Mouse (Mus musculus): ENCODE results near the gene Ube2l3. TPM values are rescaled to one million over a fixed set of nuclear protein-coding genes. Genes with fewer than 3 reads are reported as not detected.
"Not testable (repeated sequence)": the region's sequence is repeated elsewhere in the genome, so short reads cannot be mapped to it uniquely, and the experiment has no call there.

The Ube2l3 gene
- total RNA-seq (2015; ENCODE audit: low replicate concordance) (110 and 161 TPM in 2 replicates), total RNA-seq (2017; ENCODE audit: low replicate concordance) (31.6 and 40.6 TPM in 2 replicates)

DNA sequence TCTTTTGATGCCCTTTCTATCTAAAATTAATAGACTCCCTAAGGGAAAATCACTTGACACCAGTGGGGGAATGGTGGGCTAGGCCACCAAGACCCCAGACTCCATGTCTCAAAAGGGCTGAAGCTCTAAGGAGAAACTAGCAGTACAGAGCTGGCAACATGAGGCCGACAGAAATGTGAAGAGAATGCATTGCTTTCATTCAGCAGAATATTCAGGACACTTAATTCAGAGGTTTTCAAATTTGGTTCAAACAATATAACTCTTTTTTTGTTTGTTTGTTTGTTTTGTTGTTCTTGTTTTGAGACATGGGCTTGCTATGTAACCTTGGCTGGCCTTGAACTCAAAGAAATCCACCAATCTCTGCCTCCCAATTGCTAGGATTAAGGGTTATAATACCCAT lies at the start of gene Ube2l3:
Gene Ube2l3 (minus strand): TSS at position 101 of the 400 bp plus-strand sequence.
- no peak for ATAC-seq (replicated peaks; ENCODE audit: low FRiP score, poor library complexity, severe bottlenecking)

DNA sequence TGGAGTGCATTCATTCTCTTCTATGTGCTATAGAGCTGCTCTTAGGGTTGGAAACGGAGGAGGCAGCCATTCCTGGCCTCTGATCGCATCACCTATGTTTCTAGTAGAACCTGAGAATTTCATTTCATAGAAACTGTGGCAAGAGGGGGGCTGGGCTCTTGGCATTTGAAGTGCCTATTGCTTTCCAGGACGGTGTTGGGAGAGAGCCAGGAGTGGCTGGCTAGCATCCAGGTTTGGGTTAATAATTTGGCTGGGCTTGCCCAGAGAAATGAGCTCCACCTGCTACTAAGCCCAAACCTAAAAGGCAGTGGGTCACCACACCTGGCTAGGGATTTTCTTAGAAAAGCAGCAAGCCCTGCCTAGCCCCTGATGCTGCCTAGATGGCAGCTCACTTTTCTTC lies 49.1 kb upstream of the Ube2l3 start:
- no peak for ATAC-seq (replicated peaks; ENCODE audit: low FRiP score, poor library complexity, severe bottlenecking)

DNA sequence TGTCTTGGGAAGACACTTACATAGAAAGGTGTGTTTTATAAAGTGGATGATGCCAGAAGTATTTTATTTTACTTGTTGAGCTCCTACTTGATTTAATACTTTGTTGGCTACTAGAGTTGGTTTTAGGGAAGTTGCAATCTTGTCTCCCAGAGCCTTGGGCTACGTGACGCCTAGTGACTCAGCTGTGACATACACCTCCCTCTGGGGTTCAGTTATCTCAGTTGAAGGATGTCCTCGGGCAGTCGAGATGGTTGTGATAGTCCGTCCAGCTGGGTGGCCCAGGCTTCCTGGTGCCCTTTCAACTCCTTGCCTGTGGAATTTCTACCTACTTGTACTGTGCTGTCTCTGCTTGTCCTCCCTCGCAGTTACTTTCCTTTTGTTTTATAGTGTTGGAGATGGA lies 46.7 kb upstream of the Ube2l3 start:
- ATAC-seq (replicated peaks; ENCODE audit: low FRiP score, poor library complexity, severe bottlenecking), result no peak

DNA sequence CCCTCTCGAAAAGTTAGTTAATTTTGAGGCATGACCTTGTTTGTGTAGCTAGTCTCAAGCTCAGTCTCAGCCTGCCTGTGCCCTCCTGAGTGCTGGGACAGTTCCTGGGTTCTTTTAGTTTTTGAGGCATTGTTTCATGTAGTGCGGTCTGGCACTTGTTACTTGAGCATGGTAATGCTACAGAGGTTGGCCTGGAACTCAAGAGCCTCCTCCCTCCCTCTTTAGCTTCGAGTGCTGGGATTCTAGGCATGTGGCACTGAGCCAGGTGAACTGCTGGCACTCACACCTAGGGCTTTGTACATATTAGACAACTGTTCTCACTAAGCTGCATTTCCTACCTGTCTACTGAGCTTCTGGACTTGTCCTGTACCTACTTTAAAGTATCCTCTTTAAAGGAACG lies 45.3 kb upstream of the Ube2l3 start:
- ATAC-seq (replicated peaks; ENCODE audit: low FRiP score, poor library complexity, severe bottlenecking), result no peak

DNA sequence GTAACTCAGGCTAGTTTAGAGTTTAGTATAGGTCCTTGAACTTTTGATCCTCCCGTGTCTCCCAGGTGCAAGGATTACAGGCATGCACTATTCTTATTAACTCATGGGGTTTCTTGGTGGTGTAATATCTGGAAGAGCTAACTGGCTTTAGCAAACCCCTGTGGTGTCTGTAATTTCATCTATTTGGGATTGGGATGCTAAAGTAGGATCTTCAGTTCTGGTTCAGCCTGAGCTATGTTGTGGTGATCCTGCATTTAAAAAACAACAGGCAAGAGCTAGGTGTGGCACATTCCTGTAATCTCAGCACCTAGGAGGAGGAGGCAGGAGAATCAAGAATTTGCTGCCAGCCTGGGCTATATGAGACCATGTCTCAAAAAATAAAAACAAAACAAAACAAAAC lies 42.5 kb upstream of the Ube2l3 start:
- no peak for ATAC-seq (replicated peaks; ENCODE audit: low FRiP score, poor library complexity, severe bottlenecking)

DNA sequence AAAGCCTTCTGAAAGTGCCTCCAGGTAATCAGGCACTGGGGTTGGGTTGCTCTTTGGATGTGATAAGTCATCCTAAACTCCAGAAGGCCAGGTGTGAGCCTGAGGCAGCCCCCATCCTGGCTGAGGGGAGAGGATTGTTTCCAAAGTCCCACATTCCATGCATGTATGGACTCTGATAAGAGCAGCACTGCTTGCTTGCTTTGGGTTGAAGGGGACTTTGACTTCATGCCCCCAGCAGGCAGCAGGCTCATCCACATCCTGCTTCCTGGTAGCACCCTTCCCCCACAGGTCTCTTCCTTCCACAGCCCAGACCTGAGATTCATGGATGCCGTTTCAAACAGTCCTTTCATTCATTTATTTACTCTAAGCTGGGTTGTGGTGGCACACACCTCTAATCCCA lies 41.3 kb upstream of the Ube2l3 start:
- ATAC-seq (replicated peaks; ENCODE audit: low FRiP score, poor library complexity, severe bottlenecking), result no peak

DNA sequence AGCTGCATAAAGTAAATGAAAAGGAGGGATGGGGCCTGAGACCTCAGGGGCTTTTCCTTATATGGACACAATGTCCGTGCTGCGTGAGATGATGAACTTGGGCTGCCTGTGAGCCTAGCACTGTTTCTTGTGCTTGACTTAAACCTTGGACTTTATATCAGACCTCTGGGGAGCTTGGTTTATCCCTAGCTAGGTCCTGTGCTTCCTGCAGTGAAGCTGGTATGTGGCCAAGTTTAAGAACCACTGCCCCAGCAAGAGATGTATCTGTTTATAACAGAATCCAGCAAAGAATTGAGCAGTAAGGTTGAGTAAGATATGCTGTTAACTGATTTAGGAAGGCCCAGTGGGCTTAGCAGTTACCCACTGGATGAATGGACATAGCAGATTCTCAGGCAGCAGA lies 37.0 kb upstream of the Ube2l3 start:
- no peak for ATAC-seq (replicated peaks; ENCODE audit: low FRiP score, poor library complexity, severe bottlenecking)

DNA sequence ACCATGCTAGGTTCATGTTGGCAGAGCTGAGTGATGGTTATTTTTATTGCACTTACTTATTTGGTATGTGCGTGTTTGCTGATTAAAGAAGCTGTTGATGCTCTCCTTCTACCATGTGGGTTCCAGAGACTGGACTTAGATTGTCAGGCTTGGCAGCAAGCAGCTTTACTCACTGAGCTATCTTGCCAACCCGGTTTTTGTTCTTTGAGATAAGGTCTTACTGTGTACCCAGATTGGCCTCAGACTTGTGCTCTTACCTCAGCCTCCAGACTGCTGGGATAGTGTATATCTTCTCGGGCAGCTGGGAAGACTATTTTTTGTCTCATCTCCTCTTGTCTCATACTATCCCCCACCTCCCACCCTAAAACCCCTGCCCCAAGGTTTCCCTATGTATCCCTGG lies 35.2 kb upstream of the Ube2l3 start:
- no peak for ATAC-seq (replicated peaks; ENCODE audit: low FRiP score, poor library complexity, severe bottlenecking)

DNA sequence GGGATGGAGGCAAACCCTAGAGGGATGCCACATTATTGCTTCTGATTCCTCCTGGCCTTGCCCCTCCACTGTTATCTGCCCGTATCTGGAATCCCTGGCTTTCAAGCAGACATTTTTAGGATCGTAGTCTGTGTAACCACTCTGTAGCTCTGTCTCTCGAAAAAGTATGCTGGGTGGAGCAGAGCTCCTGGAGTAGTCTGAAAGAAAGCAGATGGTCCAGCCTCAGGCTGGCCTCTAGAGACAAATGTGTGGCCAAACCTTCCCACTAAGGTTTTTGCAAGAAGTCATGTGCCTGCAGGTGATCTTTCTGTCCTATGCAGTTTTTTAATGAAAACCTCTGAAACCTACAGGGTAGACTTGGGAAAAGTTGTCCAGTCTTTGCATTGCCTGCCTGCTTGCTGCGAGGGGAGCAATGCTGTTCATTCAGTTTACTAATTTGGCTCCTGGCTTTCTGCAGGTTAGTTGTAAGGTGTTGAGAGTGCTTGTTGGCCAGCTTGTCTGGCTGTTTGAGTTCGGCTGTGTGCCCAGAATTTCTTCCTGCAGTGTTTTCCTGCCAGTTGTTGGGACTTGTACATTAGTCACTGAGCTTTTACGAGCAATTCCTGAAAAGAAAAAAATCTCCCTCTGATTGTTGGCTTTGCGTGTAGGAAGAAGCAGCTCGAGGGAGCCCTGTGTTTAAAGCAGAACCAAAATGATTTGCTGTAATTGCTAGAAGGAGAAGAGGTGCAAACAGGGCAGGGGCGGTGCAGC lies 32.6 kb upstream of the Ube2l3 start:
- no peak for ATAC-seq (replicated peaks; ENCODE audit: low FRiP score, poor library complexity, severe bottlenecking)

DNA sequence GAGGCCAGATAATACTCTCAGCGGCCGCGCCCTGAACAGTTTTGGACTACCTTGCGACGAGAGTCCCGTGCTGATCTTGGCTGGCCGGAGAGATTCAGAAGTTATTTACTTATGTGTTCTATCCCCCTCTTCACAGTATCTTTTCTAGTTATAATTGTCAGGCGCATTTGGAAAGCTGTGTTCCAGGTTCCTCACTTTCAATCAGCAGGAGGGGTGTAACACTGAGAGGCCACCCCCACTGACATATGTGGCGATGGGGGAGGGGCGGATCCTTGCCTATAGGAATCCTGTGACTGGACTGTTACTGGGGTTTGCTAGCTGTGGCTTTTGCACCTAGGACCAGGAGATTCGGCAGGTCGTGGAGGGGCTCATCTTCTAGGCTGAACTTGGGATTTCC lies 32.0 kb upstream of the Ube2l3 start:
- no peak for ATAC-seq (replicated peaks; ENCODE audit: low FRiP score, poor library complexity, severe bottlenecking)

DNA sequence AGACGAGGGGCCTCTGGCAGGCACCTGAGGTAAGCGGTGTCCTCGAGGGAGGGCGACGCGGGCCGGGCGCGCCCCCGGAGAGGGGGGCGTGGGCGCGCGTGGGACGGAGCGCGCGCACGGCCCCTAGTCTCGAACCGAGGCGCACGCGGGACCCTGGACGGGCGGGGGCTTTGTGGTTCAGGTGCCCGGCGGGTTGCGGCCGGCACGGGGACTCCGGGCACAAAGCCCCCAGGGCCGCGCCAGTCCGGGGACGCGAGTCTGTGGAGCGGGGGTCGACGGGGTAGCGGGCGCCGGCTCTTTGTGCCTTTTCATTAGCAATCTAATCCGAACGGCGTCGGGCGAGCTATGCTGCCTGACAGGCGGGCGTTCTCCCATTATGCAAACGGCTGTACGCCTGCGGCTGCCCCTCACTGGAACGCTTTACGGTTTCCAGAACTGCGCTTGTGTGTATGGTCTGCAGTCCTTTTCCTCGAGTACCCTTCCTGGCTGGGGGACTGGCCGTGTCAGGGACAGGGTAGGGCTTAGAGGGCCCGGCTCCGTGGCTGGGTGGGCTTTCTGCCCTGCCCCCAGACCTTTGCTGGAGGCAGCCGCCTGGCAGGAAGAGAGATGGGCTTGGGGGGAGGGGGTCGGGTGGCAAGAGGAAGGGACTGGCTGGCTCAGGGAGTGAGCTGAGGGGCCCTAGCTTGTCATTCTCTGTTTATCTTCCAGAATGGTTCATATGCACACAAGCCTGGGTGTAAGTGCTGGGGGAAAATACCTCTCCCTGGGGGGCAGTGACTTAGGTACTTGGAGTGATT lies 31.5 kb upstream of the Ube2l3 start:
- no peak for ATAC-seq (replicated peaks; ENCODE audit: low FRiP score, poor library complexity, severe bottlenecking)

DNA sequence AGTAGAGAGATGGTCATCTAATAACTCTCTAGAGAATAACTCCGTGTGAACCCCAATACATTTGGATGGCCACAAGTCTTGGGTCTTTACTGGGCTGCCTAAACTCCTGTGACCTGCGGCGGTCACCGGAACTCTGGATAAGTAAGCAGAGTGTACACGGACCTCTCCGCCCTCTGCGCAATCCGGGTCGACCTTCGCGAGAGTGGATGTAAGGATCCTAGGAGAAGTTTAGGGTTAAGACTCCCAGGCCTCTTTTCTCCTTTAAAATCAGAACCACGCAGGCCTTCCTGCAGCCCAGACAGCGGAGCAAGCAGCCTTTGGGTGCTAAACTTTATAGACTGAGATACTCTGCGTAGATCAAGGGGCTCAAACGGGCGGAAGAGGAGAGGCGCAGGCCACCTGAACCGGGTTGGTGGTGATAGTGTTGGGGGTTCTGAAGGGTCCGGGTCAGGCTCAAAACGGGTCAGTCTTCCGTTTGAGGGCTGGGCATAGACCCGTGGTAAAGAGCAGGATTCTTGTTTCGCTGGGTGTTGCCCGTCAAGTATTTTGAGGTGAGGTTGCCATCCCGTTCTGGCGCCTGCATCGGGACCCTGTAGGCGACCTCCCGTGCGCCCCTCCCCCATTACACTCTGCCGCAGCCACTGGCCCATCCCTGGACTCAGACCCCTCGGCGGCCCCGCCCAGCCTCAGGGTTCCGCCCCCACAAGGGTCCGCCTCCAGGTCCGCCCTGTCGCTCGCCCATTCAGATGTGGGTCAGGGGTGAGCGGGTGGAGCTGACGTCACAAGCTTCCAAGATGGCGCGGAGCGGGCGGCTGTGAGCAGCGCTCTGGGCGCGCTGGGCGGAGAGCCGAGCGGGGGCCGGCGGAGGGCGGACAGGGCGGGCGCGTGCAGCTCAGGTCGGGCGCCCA lies 30.6 kb upstream of the Ube2l3 start, which contains the start of gene Hic2:
Gene Hic2 (plus strand): TSS at position 779 of the 908 bp plus-strand sequence.
- ATAC-seq (replicated peaks; ENCODE audit: low FRiP score, poor library complexity, severe bottlenecking), result peak; percentile 49

DNA sequence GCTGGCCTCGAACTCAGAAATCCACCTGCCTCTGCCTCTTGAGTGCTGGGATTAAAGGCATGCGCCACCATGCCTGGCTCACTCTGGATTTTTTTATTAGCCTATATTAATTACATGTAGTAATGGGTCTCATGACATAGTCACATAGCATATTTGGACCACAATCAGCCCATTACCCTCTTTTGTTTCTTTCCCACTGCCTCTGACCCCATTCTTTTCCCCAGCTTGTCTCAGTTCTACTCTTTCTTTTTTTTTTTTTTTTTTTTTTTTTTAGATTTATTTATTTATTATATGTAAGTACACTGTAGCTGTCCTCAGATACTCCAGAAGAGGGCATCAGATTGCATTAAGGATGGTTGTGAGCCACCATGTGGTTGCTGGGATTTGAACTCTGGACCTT lies 29.1 kb upstream of the Ube2l3 start:
- ATAC-seq (replicated peaks; ENCODE audit: low FRiP score, poor library complexity, severe bottlenecking), result not testable (repeated sequence)

DNA sequence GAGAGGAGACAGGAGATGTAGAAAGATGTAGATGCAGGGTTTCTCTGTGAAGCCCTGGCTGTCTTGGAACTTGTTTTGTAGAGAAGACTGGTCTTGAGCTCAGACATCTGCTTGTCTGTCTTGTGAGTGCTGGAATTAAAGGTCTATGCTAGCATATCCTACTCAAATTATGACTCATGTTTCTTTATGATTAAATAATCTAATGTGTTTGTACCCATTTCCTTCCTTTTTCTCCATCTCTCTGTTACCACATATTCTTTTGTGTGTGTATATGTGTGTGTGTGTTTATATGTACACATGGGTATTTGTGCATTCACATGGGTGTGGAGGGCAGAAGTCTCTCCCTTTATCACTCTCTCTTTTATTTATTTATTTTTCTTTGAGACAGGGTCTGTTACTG lies 24.0 kb upstream of the Ube2l3 start:
- ATAC-seq (replicated peaks; ENCODE audit: low FRiP score, poor library complexity, severe bottlenecking), result no peak

DNA sequence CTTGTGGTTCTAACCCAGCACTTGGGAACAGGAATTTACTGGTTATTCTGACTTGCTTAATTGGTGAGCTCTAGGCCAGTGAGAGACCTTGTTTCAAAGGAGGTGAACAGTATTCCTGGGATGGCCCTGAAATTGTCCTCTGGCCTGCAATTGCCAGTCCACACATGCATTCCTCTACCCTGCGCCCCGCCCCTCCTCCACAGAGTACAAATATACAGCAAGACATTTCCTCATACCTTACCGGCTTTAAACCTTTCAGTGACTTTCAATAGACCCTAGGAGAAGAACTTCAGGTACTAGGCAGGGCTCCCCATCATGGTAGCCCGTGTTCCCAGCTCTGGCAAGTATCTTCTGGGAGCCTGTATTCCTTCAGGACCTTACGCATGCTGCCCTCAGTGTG lies 23.1 kb upstream of the Ube2l3 start:
- ATAC-seq (replicated peaks; ENCODE audit: low FRiP score, poor library complexity, severe bottlenecking), result no peak

DNA sequence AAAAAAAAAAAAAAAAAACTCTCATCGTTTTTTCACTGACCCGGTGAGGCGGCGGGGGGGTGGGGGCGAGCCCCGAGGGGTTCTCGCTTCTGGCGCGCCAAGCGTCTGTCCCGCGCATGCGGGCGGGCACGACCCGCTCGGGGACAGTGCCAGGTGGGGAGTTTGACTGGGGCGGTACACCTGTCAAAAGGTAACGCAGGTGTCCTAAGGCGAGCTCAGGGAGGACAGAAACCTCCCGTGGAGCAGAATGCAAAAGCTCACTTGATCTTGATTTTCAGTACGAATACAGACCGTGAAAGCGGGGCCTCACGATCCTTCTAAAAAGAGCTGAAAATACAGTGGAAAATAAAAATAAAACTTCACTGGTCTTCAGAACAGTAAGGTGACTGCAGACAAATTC lies 19.7 kb upstream of the Ube2l3 start:
- ATAC-seq (replicated peaks; ENCODE audit: low FRiP score, poor library complexity, severe bottlenecking), result peak; percentile 100

DNA sequence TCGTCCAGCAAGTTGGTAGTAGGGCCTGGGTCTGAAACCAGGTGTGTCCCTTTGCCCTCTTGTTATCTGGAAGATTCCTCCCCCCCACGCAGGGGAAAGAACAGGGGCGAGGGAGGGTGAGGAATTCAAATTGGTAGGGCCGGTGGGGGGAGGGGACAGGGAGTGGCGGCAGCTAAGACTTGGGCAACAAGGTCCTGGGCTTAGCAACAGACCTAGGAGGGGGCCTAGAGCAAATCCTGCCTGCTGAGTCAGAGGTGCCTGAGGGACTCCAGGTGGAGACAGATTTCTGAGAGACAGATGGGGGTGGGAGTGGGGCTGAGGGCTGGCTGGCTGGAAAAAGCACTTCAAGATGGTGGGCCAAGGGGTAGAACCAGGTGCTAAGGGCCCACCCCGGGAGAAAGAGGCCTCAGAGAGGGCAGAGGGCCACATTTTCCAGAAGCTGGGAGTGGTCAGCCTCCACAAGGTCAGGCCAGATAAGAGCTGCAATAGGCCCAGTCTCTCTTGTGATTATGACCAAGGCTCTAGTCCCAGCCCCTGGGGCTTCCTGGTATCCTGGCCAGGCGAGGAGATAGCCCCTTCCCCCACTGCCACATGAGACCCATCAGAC lies 17.8 kb upstream of the Ube2l3 start:
- no peak for ATAC-seq (replicated peaks; ENCODE audit: low FRiP score, poor library complexity, severe bottlenecking)

DNA sequence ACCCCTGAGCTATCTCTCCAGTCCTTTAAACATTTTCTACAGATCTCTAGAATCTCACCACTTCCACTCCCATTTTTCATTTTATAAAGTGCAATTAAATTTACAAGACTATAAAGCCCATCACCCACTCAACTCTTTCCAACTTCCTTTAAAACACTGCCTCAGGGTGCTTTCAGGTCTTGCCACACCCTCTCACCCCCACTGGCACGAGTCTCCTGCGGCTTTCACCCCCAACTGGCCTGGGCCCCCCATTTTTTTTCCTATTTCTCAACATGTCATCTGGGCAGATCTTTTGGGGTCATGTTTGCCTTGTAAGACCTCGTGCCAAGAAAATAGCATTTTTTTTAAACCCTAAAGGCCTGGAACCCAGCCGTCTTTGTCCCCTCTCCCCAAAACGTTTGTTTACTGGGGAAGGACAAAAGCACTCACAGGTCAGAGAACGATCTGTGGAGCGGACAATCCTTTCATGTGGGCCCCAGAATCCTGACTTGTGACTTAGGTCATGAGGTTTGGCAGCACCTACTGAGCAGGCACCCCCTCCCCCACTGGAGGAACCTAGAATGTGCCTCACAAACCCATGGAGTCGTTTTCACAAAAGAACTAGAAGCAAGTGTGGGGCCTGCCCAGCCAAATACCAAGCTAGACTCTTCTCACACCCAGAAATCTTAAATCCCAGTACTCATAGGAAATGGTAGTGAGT lies 14.6 kb upstream of the Ube2l3 start:
- no peak for ATAC-seq (replicated peaks; ENCODE audit: low FRiP score, poor library complexity, severe bottlenecking)
